Mouse (Mus musculus) mouse trophoblast stem cell (cell line): ENCODE measurements around the gene Kcnq2.

Source experiments
- in situ Hi-C, 2 experiments: fragments of 300-500 bp; cut with MseI, MboI; formaldehyde crosslinking; loops; 2 replicates in 1 of 2; 3 replicates in 1 of 2; pipeline ENCODE4 v1.15.1; 2025

The Kcnq2 gene

DNA sequence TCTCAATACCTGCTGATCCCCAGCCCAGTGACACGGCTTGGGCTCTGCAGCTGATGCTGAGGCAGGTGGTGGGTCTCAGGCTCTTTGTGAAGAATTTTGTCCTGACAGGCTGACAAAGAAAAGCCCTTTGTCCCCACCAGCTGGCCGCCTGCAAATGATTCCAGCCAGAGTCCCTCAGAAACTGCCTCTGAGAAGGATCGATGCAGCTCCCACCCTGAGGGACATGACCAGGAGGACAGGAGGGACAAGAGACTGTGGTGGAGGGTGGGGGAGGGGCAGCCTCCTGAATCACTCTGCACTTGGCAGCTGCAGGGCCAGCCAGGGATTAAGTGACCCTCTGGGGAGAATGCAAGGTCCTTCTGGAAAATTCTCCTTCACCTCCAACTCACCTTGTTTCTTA lies 91.1 kb downstream of the Kcnq2 start:
- in situ Hi-C loops = no loop called here

DNA sequence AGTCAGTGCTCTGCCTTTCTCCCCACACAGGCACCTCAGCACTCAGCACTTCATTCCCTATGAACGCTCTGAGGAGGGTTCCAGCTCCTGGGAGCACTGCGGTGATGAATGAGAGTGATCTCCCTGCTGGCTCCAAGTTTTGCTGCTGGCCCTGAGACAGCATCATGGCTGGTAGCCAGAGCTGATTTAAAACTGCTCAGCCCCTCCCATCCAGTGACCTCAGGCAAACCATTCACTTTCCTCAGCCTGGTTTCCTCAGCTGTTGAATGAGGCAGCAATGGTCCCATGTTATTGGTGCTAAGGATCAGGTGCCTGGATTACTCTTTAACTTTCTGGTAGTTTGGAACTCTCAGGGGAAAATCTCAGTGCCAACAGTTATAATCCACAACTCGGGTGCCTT lies 91.7 kb downstream of the Kcnq2 start, which contains the start of gene Chrna4:
TSS of gene Chrna4 (minus strand) at position 110 of the 400 bp plus-strand sequence.
- in situ Hi-C loops = no loop called here

DNA sequence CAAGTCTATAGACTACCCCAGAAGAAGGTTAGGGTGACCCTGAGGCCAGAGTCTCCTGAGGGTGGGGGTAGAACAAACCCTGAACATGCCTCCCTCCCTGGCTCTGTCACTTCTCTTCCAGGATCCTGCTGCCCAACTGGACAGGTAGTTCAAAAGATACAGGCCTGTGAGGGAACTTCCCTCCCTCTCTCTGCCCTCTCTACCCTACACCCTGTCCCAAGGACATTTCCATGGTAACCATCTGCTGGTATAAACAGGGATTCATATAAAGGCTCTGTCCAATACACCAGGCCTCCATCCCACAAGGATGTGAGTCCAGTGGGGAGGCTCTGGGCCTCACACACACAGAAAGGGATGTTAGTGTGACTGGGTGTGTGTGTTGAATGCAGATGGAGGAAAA lies 92.7 kb downstream of the Kcnq2 start:
- in situ Hi-C loops = no loop called here

DNA sequence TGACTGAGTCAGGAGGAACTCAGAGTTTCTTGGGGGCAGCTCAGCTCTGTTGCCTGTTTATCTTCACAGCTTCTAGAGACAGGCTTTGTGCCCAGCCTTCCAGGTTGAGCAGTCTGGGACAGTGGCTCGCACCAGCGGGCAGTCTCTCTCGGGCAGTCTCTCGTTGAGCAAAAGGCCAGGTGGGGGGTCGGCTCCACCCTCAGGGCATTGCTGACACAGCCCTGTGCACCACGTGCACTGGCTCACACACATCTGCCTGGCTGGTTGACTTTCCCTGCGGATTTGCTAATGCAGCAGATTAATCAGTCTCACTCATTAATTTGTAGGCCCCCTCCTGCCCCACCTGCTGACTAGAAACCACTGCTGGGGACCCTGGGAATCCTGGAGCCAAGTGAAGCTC lies 93.2 kb downstream of the Kcnq2 start:
- in situ Hi-C loops = no loop called here

DNA sequence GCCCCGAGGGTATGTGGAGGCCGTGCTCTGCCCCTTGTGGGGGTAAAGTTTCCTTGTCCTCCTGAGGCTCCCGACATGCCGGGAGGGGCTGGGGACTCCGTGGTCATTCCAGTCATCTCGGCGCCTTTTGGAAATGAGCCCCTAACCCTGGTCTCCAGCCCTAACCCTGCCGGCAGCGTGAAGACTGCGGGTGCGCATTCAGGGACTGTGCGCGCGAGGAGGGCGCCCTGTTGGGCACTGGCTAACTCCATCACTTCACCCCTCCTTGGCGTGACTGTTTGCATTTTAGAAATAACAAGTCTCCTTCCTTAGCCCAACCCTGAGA lies 95.8 kb downstream of the Kcnq2 start:
- in situ Hi-C loops = no loop called here

DNA sequence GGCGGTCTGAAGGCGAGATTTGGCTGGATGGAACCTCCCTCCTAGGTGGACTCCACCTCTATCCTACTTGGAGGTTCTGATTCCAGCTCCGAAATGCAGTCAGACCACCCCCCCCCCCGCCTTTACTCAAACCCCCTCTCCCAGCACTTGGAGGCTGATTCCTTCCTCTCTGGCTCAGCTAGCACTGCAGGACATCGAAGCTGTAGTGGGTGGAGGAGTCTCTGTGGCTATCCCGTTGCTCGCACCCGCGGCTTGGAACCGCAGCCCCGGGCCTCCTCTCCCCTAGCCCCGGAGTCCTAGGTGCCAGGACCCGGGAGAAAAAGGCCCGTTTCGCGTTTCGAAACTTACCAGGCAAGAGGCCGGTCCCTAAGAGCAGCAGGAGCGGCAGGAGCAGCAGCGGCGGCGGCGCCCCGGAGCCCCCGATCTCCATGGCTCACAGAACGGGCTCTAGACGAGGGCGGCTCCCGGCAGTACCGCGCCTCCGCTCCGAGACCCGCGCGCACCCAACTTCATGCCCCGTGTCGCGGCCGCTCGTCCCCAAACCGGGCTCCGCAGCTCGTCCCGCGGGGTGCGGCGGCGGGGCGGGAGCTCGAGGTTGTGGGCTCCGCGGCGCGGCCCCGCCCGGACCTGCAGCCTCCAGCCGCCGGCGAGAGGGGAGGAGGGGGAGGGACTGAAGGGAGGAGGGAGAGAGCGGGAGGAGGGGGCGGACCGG lies 96.3 kb downstream of the Kcnq2 start:
- in situ Hi-C loops = no loop called here

DNA sequence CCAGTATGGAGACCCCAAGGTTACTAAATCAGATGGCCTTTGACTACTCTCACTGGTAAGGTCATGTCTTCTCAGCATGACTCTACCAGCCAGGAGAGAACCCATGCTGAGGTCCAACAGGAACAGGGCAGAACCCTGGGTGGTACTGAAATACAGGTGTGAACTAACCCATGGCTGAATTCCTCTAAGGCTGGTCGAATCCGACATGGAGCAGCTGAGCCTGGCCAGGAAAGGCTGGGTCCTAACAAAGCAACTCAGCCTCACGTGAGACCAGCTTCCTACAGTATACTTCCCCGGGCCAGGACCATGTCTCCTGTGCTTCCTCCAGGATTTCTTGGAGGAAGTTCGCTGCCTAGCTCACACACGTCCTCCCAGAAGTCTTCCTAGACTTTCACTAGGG lies 98.5 kb downstream of the Kcnq2 start:
- in situ Hi-C loops = no loop called here

DNA sequence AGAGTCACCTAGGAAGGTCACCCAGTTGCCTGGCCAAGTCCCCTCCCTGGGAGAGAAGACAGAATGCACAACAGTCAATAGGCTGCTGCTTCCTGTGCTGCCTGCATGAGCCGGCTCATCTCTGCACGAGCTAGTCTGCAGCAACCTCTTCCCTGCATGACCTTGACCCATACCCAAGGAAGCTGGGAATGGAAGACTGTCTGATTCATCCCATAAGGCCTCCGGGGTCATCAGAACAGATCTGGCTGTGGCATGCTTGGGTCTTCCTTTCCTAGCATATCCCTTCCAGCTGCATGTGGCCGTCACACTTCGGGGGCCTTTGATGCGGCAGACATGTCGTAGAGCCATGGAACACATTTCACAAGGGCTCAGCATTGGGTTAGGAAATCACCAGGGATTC lies 99.9 kb downstream of the Kcnq2 start:
- in situ Hi-C loops = no loop called here

DNA sequence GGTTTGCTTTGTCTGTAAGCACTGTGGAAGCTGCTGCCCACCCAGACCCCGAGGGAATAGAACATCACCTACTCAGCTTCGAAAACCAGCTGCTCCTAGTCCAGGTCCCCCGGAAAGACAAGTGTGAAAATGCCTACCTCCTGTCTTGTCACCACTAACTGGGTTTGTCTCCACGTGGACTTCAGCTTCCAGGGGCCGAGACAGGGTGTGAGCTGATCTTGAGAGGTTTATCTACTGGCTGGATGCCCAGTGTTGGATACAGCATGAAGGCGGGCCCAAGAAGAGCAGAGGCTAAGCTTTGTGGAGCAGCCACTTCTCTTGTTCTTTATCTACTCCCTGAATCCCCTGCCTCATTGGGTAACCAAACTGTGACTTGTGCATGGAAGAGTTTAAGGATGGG lies 101.8 kb downstream of the Kcnq2 start:
- in situ Hi-C loops = no loop called here

DNA sequence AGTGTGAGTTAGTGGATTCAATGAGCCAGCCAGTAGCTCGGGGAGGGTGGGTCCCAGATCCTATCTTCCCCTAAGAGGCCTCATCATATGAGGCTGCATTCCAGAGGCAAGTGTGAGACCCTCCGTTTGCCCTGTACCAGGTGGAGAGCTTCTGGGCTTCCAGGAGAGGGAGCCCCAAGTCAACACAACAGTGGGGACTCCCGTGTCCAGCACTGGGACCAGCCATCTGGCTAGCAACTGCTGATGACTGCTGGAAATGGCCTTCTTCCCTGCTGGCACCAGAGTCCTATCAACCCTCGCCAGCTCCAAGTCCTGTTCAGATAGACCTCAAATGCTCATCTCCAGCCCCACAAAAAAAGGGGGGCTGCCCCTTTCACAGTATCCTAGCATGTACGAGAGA lies 102.7 kb downstream of the Kcnq2 start:
- in situ Hi-C loops = no loop called here

DNA sequence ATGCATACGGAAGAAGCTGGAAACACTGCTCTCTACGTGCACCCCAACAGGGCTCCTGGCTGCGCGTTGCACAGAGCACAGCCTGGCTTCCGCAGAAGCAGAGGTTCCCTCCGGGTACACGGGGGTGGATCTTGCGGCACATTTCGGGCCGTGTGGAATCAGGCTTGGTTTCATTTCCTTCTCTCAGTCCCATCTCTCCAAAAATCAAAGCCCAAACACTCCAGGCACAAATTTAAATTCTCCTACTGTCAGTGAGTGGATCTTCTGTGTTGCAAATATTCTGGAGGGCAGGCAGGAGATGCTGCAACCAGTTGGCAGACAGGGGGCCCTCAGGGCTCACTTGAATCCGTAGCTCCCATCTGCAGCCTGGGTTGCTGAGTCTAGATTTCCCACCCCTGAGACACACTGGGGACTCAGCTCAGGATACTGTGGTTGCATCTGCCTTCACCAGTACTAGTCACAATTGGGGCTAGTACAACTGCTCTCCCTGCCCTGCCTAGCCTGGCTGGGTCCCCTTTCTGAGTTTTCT lies 103.6 kb downstream of the Kcnq2 start:
- in situ Hi-C loops = no loop called here
